Mouse (Mus musculus) common myeloid progenitor, adult 5-6 weeks (primary cell): ENCODE results near the gene Lrrc31. TPM values are rescaled to one million over a fixed set of nuclear protein-coding genes. Genes with fewer than 3 reads are reported as not detected.
"Not testable (repeated sequence)": the region's sequence is repeated elsewhere in the genome, so short reads cannot be mapped to it uniquely, and the experiment has no call there.

Experiments
- ATAC-seq: replicated peaks from 2 replicates; pipeline ENCODE4 v1.8.0; 2016; ENCODE audit warnings: low read depth, mild to moderate bottlenecking, moderate TSS enrichment, inconsistent platforms; ENCODE audit not compliant: poor library complexity, severe bottlenecking
- total RNA-seq: library from RNA; stranded (forward); fragments of 200-1000, 187-1606 nt; gene quantifications from 2 replicates; pipeline ENCODE4 v1.2.3, GENCODE M21; 2017

The Lrrc31 gene
- not detected in 2 replicates for total RNA-seq

- not testable (repeated sequence) for ATAC-seq
These were observed at the start of gene Lrrc31 for GRCm38 (mm10) chr3:30699711-30700505. Gene Lrrc31 (minus strand): TSS chr3:30699843.

- no peak for ATAC-seq
These were observed 48.7 kb upstream of the Lrrc31 start for GRCm38 (mm10) chr3:30748316-30748715.

- ATAC-seq = no peak
These were observed 46.4 kb upstream of the Lrrc31 start, which contains the start of gene Samd7 for GRCm38 (mm10) chr3:30746006-30746405. Gene Samd7 (plus strand): TSS chr3:30746293.

- ATAC-seq = no peak
These were observed 43.2 kb upstream of the Lrrc31 start for GRCm38 (mm10) chr3:30742891-30743290.

- ATAC-seq = no peak
These were observed 41.7 kb upstream of the Lrrc31 start for GRCm38 (mm10) chr3:30741306-30741705.

- ATAC-seq = no peak
These were observed 37.2 kb upstream of the Lrrc31 start for GRCm38 (mm10) chr3:30736809-30737208.

- ATAC-seq = no peak
These were observed 29.4 kb upstream of the Lrrc31 start for GRCm38 (mm10) chr3:30729046-30729445.

GRCm38 (mm10) chr3:30727209-30727608, 27.6 kb upstream of the Lrrc31 start:
- no peak for ATAC-seq

- ATAC-seq = no peak
These were observed 25.9 kb upstream of the Lrrc31 start for GRCm38 (mm10) chr3:30725514-30725913.

GRCm38 (mm10) chr3:30724848-30725465, 25.3 kb upstream of the Lrrc31 start:
- ATAC-seq = no peak

GRCm38 (mm10) chr3:30724105-30724824, 24.6 kb upstream of the Lrrc31 start:
- no peak for ATAC-seq

GRCm38 (mm10) chr3:30723179-30723578, 23.5 kb upstream of the Lrrc31 start:
- no peak for ATAC-seq

GRCm38 (mm10) chr3:30722461-30722860, 22.8 kb upstream of the Lrrc31 start:
- ATAC-seq = no peak

GRCm38 (mm10) chr3:30722036-30722435, 22.4 kb upstream of the Lrrc31 start:
- ATAC-seq = no peak

GRCm38 (mm10) chr3:30718649-30719048, 19.0 kb upstream of the Lrrc31 start:
- ATAC-seq = peak; percentile 74

GRCm38 (mm10) chr3:30713334-30713733, 13.7 kb upstream of the Lrrc31 start:
- ATAC-seq = no peak

GRCm38 (mm10) chr3:30710191-30710590, 10.5 kb upstream of the Lrrc31 start:
- no peak for ATAC-seq

GRCm38 (mm10) chr3:30706614-30707276, 7.1 kb upstream of the Lrrc31 start:
- peak; percentile 73 for ATAC-seq

GRCm38 (mm10) chr3:30705977-30706376, 6.3 kb upstream of the Lrrc31 start:
- no peak for ATAC-seq

- no peak for ATAC-seq
These were observed 1.8 kb downstream of the Lrrc31 start for GRCm38 (mm10) chr3:30697891-30698290.
